13 mouse cellular contexts compared by ENCODE assay signal in genomic region chr9:34749877-34750276, GRCm38 (mm10).
DNase-seq lines count a peak whose midpoint lies in the region; ATAC-seq lines count a peak whose summit lies in the region.
"Had no signal": no experiment of that assay in that cellular context is flagged by ENCODE, and none has a peak within 500 bp of the region (broad histone marks: within the 10 kb centered on the region; RNA-seq: fewer than 3 reads in every experiment).

No protein-coding gene starts in this region.

- H3K4me2 ChIP-seq in heart, embryonic 16.5 days (ENCODE audit: low read depth, low read length) = no peak overlapping the region; the same call in 1 of the 2 replicates
- no peak overlapping the region for H3K4me2 ChIP-seq in neural tube, embryonic 13.5 days
- H3K4me2 ChIP-seq in neural tube, embryonic 14.5 days (ENCODE audit: low read depth, low read length) = no peak overlapping the region
- H3K4me2 ChIP-seq: embryonic facial prominence, embryonic 12.5 days; liver, embryonic 15.5 days had no signal

- DNase-seq in heart, adult 8-10 months (ENCODE audit: low spot score) = no peak
- no peak for DNase-seq in neural tube, embryonic 10.5 days (ENCODE audit: extremely low spot score, low spot score)
- DNase-seq in cerebellum, adult 8-10 months = peak; percentile 68
- DNase-seq in kidney, postnatal 25 days = no peak
- no peak for DNase-seq in adipocyte (ENCODE audit: low spot score)
- DNase-seq: kidney, adult 8-10 months; lung, postnatal 4 days; thymus, postnatal 36 days had no signal

- peaks cover 26% of the 10 kb centered on the region for H3K4me1 ChIP-seq in heart, embryonic 16.5 days (ENCODE audit: control insufficient read depth, insufficient read depth, low read length)
- peaks cover 24% of the 10 kb centered on the region for H3K4me1 ChIP-seq in neural tube, embryonic 13.5 days (replicated peaks)
- no peaks in the 10 kb centered on the region for H3K4me1 ChIP-seq in neural tube, embryonic 14.5 days (ENCODE audit: control insufficient read depth, insufficient read depth, low read length)
- H3K4me1 ChIP-seq: liver, embryonic 15.5 days had no signal

- no peak overlapping the region for H3K4me3 ChIP-seq in heart, embryonic 16.5 days (ENCODE audit: low read length)
- H3K4me3 ChIP-seq in neural tube, embryonic 13.5 days = no peak overlapping the region
- no peak overlapping the region for H3K4me3 ChIP-seq in neural tube, embryonic 14.5 days (ENCODE audit: low read depth, low read length)
- H3K4me3 ChIP-seq: embryonic facial prominence, embryonic 12.5 days; liver, embryonic 15.5 days had no signal

- WGBS in heart, embryonic 16.5 days = 23% methylated on average over 4 of the region's 4 CpGs
- WGBS in neural tube, embryonic 13.5 days = 52% methylated on average over 4 of the region's 4 CpGs
- 46% methylated on average over 4 of the region's 4 CpGs for WGBS in neural tube, embryonic 14.5 days

- H3K27ac ChIP-seq in heart, embryonic 16.5 days (ENCODE audit: low read length) = no peak overlapping the region; the same call in 1 of the 2 replicates
- H3K27ac ChIP-seq in neural tube, embryonic 13.5 days (replicated peaks) = no peak overlapping the region
- H3K27ac ChIP-seq in neural tube, embryonic 14.5 days (ENCODE audit: low read depth, low read length) = no peak overlapping the region
- H3K27ac ChIP-seq: embryonic facial prominence, embryonic 12.5 days; liver, embryonic 15.5 days had no signal

- no peaks in the 10 kb centered on the region for H3K27me3 ChIP-seq in heart, embryonic 16.5 days (ENCODE audit: control insufficient read depth, insufficient read depth, low read length)
- H3K27me3 ChIP-seq in neural tube, embryonic 13.5 days = peaks cover 5% of the 10 kb centered on the region; the same call in 1 of the 2 replicates
- no peaks in the 10 kb centered on the region for H3K27me3 ChIP-seq in neural tube, embryonic 14.5 days (ENCODE audit: control insufficient read depth, insufficient read depth, low read length)
- H3K27me3 ChIP-seq: embryonic facial prominence, embryonic 12.5 days; liver, embryonic 15.5 days had no signal

- no peak overlapping the region for H3K9ac ChIP-seq in heart, embryonic 16.5 days (ENCODE audit: low read length)
- no peak overlapping the region for H3K9ac ChIP-seq in neural tube, embryonic 13.5 days
- no peak overlapping the region for H3K9ac ChIP-seq in neural tube, embryonic 14.5 days (replicated peaks; ENCODE audit: low read depth, low read length)
- H3K9ac ChIP-seq: embryonic facial prominence, embryonic 12.5 days; liver, embryonic 15.5 days had no signal

- H3K36me3 ChIP-seq in heart, embryonic 16.5 days (ENCODE audit: control insufficient read depth, insufficient read depth) = no peaks in the 10 kb centered on the region
- no peaks in the 10 kb centered on the region for H3K36me3 ChIP-seq in neural tube, embryonic 13.5 days
- H3K36me3 ChIP-seq in neural tube, embryonic 14.5 days (ENCODE audit: control insufficient read depth, insufficient read depth, low read length) = no peaks in the 10 kb centered on the region
- H3K36me3 ChIP-seq: embryonic facial prominence, embryonic 12.5 days; liver, embryonic 15.5 days had no signal

- no peaks in the 10 kb centered on the region for H3K9me3 ChIP-seq in heart, embryonic 16.5 days (replicated peaks; ENCODE audit: control insufficient read depth, low read length)
- no peaks in the 10 kb centered on the region for H3K9me3 ChIP-seq in neural tube, embryonic 13.5 days
- no peaks in the 10 kb centered on the region for H3K9me3 ChIP-seq in neural tube, embryonic 14.5 days (ENCODE audit: control insufficient read depth, low read length)
- H3K9me3 ChIP-seq: embryonic facial prominence, embryonic 12.5 days; liver, embryonic 15.5 days had no signal

- ATAC-seq in heart, embryonic 16.5 days (replicated peaks; ENCODE audit: extremely low read depth, insufficient read depth, low FRiP score) = peak; percentile 50; the same call in 1 of the 2 replicates
- ATAC-seq in neural tube, embryonic 13.5 days (ENCODE audit: low read depth) = peak; percentile 37; the same call in 1 of the 2 replicates
- peak; percentile 54; the same call in 1 of the 2 replicates for ATAC-seq in neural tube, embryonic 14.5 days (ENCODE audit: low read depth)
